Mouse (Mus musculus): ENCODE results near the gene Donson.

Gene Donson

DNA sequence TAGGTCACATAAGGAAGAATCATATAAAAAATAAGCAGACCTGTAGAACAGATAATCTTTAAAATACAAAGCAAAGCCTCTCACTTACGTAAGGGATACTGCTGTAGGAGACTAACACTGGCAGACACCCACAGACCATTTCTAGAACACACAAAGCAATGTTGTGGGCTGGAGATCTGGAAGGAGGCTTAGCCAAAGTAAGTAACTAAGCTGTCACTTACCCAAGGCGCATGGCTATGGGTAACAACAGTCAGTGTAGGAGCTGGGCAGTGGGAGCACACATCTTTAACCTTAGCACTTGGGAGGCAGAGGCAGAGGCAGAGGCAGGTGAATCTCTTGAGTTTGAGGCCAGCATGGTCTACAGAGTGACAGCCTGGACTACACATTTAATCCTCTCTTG is 48.9 kb downstream of the Donson start:
- peak; percentile 79 for DNase-seq

DNA sequence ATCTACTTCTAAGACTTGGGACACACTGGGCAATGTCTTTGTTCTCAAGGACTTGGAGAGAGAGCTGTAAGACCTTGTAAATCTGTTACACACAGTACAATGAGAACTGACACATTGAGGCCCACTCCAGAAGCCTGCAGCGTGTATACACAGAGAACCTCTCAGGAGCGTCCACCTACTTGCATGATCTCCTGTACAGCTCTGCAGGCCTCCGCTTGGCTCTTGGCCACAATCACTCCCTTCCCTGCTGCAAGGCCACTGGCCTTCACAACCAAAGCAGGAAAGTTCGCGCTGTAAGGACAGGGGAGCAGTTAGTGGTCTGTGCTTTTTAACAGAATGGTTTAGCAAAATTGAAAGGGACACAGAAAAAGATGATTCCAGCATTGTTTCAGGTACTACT is 49.4 kb downstream of the Donson start:
- DNase-seq: peak; percentile 77

DNA sequence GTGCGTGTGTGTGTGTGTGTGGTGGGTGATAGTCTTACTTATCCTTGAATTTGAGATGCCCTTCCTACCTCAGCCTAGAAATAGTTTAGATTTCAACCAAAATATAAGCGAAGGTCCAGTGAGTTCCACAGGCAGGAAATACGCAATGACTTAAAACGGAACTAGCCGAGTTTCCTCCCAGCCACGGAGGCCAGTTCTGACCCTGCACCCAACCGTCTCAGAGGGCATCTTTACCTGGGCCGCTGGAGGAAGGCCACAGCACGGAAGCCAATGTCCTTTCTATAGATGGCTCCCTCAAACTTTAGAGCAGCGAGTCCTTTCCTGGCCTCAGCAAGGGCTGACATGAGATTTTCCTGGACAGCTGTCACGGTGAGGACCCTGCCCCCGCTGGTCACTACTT is 54.9 kb downstream of the Donson start:
- no peak for DNase-seq

DNA sequence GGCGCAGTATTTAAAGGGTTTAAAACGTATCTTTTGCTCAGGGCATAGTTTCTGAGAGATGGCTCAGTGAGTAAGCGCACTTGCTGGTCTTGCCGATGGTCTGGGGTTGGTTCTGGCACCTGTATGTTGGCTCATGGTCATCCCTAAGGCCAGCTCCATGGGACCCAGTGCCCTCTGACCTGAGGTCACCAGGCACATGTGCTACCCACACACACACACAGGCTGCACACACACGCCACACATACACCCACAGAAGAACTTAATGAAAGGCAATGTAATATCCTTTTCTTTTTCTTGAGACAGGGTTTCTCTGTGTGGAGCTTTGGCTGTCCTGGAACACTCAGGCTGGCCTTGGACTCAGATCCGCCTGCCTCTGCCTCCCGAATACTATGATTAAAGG is 55.6 kb downstream of the Donson start:
- no peak for DNase-seq

DNA sequence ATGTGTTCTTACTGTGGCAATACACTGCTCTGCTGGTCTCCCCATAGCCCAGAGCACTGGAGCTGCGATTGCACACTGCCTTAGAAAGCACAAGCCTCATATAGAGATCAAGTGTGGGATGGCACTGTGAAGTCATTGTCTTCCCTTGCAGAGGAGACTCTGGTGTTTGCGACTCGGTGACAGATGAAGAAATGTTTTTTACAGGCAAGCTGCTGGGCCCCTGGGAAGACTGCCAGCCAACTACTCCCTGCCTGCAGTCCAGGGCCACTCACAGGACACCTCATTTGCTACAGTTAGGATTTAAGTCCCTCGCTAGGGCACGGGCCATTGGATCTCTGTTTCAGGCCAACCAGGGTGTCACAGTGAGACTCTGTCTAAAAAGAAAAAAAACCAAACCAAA is 56.1 kb downstream of the Donson start:
- DNase-seq: no peak

DNA sequence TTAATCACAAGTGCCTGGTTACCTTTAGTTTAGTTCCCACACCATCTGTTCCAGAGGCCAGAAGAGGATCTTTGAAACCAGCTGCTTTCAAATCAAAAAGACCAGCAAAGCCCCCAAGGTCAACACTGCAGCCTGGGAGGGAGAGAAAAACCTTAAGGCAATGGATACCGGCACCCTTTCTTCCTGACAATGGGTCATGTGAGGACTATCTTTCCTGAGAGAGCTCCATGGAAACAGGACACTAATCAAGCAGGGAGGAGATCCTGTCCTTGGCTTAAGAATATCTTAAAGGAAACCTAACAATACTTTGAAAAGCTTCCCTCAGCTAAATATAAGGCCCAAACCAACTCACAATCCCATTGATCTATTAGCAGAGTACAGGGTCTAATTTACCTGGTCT is 58.0 kb downstream of the Donson start:
- no peak for DNase-seq

DNA sequence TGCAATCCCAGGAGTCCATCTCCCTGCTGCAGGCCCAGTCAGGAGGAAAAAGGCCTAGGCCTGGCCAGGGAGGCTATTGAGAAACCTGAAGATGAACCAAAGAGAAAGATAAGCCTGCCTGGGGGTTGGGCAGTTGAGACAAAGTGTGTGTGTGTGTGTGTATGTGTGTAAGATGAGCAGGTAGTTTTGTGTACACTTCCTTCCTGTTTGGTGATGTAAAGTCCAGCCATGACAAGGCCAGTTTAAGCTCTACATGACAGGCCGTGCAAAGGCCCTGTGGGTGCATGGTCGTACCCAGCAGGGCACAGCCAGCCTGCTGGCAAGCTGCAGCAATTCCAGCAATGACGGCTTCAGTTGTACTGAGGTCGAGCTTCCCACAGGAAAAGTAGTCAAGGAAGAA is 58.8 kb downstream of the Donson start:
- DNase-seq: no peak

DNA sequence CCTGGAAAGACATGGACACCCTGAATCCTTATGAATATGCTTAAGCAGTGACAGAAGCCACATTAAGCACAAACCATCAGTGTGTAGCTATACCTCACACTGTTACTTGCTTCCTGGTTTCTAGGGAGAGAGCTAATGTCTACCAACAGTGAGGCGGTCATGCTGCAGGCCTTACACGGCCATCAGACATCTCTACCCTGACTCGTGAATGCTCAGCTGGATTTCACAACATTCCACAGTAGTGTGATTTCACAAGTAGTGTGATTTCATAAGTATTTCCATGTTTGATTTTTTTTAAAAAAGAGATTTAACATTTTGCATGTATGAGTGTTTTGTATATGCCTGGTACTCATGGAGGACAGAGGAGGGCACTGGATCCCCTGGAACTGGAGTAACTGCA is 59.9 kb downstream of the Donson start:
- DNase-seq: no peak

DNA sequence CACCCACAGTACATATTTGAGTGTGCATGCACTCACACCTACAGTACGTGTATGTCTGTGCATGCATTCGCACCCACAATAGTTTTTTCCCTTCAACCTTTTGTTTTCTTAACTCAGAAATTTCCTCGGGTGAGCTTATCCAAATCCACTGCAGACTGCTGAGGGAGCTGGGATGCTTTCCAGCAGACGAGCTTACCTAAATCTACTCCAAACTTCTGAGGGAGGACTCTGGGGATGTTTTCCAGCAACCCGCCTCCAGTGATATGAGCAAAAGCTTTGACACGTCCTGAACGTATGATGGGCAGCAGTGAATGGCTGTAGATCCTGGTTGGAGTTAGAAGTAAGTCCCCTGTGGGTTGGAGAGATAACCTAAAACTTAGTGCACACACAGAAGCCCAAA is 60.7 kb downstream of the Donson start:
- DNase-seq: no peak

Measured in heart, adult 11 months (tissue).